Mouse (Mus musculus) E14TG2a.4 (cell line): Measurements from ENCODE around the gene Stil.
"Not testable (repeated sequence)": the region's sequence is repeated elsewhere in the genome, so short reads cannot be mapped to it uniquely, and the experiment has no call there.

Experiments
- H3K27me3 ChIP-seq: 2 replicates; pipeline ENCODE4 v1.6.1; 2014; ENCODE audit warnings: low read length, control low read depth; ENCODE audit not compliant: insufficient read depth
- H3K36me3 ChIP-seq: 2 replicates; pipeline ENCODE4 v1.6.1; 2014; ENCODE audit warnings: low read length, control low read depth; ENCODE audit not compliant: insufficient read depth
- H3K4me1 ChIP-seq: replicated peaks from 2 replicates; pipeline ENCODE4 v1.6.1; 2014; ENCODE audit warnings: low read depth, low read length, control low read depth
- H3K4me3 ChIP-seq: replicated peaks from 2 replicates; pipeline ENCODE4 v1.5.1; 2014; ENCODE audit warnings: mild to moderate bottlenecking, low read length
- H3K9me3 ChIP-seq: 2 replicates; pipeline ENCODE4 v1.6.1; 2014; ENCODE audit warnings: low read length, control low read depth
- CTCF ChIP-seq: conservative IDR thresholded peaks from 2 replicates; pipeline ENCODE4 v1.5.1; 2014; ENCODE audit warnings: low read length
- NANOG ChIP-seq: IDR thresholded peaks from 2 replicates; pipeline ENCODE4 v1.6.1; 2014; ENCODE audit warnings: borderline replicate concordance, low read length, mixed read lengths
- POU5F1 ChIP-seq: IDR thresholded peaks from 2 replicates; pipeline ENCODE4 v1.6.1; 2014; ENCODE audit warnings: low read length, borderline replicate concordance

Stil gene

DNA sequence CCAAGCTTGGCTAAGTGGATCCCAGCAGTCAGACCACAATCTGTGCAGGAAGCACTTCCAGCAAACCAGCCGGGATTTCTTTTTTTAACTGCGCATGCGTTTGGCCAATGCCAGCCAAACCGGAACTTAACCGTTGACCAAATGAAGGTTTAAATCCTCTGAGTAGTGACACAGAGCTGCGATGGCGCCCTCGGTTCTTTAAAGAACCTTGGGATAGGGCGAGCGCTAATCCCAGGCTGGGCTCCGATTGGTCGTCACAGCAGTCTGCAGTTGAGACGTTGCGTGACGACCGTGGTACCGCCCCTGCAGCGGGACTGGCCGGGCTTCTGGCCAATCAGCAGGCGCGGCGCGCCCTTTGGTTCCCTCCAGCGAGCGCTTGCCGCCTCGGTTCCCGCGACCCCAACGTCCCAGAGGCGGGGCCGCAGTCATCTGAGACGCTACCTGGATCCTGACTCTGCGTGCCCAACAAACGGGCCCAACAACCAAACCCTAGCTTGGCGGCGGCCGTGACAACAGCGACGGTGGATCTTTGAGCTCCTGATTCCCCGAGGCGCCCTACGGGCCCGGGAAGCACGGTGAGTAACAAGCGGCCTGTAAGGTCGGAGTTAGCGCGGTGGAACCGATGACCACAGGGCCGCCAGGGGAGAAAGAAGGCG, at the start of gene Stil:
Gene Stil (plus strand): TSS at position 387 of the 656 bp plus-strand sequence.
- Histone ChIP-seq H3K4me1 (peaks cover 21% of the 10 kb centered on the region), H3K27me3 (no peaks in the 10 kb centered on the region), H3K36me3 (peaks cover 19% of the 10 kb centered on the region), H3K9me3 (no peaks in the 10 kb centered on the region), H3K4me3 (peak within 1 kb of the TSS; percentile 87)
- TF ChIP-seq POU5F1 (no peak), NANOG (no peak; the same call in 1 of the 2 replicates), CTCF (no peak)

GRCm38 (mm10) chr4:114953172-114953571, 46.8 kb upstream of the Stil start:
- Histone ChIP-seq H3K4me3 (no peak overlapping the region), H3K36me3 (no peaks in the 10 kb centered on the region), H3K9me3 (no peaks in the 10 kb centered on the region), H3K4me1 (no peaks in the 10 kb centered on the region), H3K27me3 (peaks cover 13% of the 10 kb centered on the region)
- no peak for TF ChIP-seq NANOG
- TF ChIP-seq CTCF, result no peak
- TF ChIP-seq POU5F1, result no peak

DNA sequence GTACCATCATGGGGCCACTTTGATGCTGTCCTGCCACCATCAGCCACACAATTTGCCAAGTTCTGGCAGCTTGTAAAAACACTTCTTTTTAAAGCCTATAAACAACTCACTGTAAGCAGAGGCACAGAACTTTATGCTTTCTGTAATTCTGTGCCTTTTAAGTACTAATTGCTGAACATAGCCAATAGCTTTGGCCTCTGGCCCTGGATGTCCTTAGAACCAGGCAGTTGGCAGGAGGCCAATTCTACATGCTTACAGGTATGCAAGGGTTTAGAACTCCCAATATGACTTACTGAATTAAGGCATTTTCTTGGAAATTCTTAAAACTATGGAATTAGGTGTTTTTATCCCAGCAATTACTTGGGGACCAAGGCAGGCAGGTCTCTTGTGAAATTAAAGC, 42.6 kb upstream of the Stil start:
- peaks cover 2% of the 10 kb centered on the region; the same call in 1 of the 2 replicates for H3K4me1 ChIP-seq
- no peaks in the 10 kb centered on the region for H3K9me3 ChIP-seq
- TF ChIP-seq NANOG (no peak), POU5F1 (no peak), CTCF (no peak)
- peaks cover 8% of the 10 kb centered on the region for H3K36me3 ChIP-seq
- H3K4me3 ChIP-seq, result no peak overlapping the region
- no peaks in the 10 kb centered on the region for H3K27me3 ChIP-seq

DNA sequence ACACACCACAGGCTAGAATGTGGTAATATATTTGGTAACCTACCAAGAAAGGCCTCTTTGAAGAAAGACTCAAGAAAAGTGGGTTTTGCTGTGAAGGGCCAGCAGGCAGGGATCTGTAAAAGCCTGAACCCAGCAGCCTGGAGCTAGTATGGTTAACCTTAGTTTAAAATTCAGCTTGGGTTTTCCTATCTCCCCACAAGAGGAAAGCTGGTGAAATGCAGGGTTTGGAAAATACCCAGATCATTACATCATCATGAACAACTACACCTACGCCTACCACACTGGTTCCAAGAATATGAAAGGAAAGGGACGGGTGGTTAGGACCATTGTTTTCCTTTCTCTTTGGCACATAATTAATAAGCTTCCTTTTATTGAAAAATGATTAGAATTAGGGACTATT, 41.7 kb upstream of the Stil start:
- peaks cover 16% of the 10 kb centered on the region for H3K36me3 ChIP-seq
- H3K27me3 ChIP-seq, result no peaks in the 10 kb centered on the region
- TF ChIP-seq NANOG (no peak), POU5F1 (no peak), CTCF (no peak)
- no peak overlapping the region for H3K4me3 ChIP-seq
- no peaks in the 10 kb centered on the region for H3K9me3 ChIP-seq
- H3K4me1 ChIP-seq, result peaks cover 9% of the 10 kb centered on the region; the same call in 1 of the 2 replicates

- TF ChIP-seq POU5F1, result no peak
- no peak for TF ChIP-seq NANOG
- no peak for TF ChIP-seq CTCF
- no peaks in the 10 kb centered on the region for H3K27me3 ChIP-seq
These were observed 41.2 kb upstream of the Stil start for GRCm38 (mm10) chr4:114958786-114959185.

DNA sequence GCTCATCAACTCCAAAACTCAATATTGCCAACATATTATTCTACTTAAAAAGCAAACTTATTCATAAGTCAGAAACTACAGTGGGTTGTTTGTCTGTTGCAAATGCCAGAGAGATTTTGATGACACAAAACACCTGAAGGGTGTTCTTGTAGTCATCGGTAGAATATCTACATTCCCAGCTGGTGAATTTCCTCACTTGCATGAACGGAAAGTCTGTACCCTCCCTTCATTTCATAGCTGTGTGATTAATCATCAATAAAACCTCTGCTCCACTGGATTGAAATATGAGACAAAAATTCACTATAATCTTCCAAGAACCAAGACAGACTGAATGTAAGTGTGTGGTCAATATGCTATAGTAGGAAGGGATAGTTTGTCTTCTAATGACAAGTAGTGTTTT, 40.4 kb upstream of the Stil start:
- H3K27me3 ChIP-seq, result no peaks in the 10 kb centered on the region
- H3K4me1 ChIP-seq, result peaks cover 9% of the 10 kb centered on the region
- no peak overlapping the region for H3K4me3 ChIP-seq
- no peaks in the 10 kb centered on the region for H3K9me3 ChIP-seq
- peaks cover 21% of the 10 kb centered on the region for H3K36me3 ChIP-seq
- TF ChIP-seq CTCF (no peak), POU5F1 (no peak), NANOG (no peak)

More at GRCm38 (mm10) chr4:114958786-114959185, 41.2 kb upstream of the Stil start:
- Histone ChIP-seq H3K4me1 (peaks cover 9% of the 10 kb centered on the region; the same call in 1 of the 2 replicates), H3K36me3 (peaks cover 16% of the 10 kb centered on the region), H3K9me3 (no peaks in the 10 kb centered on the region), H3K4me3 (no peak overlapping the region)

- H3K27me3 ChIP-seq, H3K9me3 ChIP-seq, H3K4me3 ChIP-seq: not testable (repeated sequence)
- Histone ChIP-seq H3K4me1 (peaks cover 22% of the 10 kb centered on the region), H3K36me3 (peaks cover 34% of the 10 kb centered on the region)
These were observed 39.1 kb upstream of the Stil start for GRCm38 (mm10) chr4:114960881-114961280.

DNA sequence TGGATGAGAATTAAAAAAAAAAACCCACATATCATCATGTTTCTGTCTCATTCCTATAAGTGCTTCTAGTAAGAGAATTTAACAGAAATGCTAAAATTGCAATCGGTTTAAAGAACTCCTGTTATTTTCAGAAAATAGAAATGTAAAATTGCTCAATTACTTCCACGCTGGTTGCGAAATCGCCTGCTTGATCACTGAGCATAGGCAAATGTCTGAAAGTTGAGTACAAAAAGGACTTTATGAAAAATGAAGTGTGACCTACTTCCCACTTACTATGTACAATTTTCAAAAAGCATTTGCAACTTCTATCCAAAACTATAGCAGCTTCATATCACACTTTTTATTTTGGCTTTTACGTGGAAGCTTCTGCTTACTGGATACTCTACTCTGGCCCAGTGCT, 29.2 kb upstream of the Stil start:
- no peaks in the 10 kb centered on the region for H3K27me3 ChIP-seq
- peaks cover 24% of the 10 kb centered on the region for H3K36me3 ChIP-seq
- no peak overlapping the region for H3K4me3 ChIP-seq
- TF ChIP-seq CTCF, result no peak
- TF ChIP-seq NANOG, result no peak
- no peak for TF ChIP-seq POU5F1
- H3K9me3 ChIP-seq, result no peaks in the 10 kb centered on the region
- peaks cover under 1% of the 10 kb centered on the region; the same call in 1 of the 2 replicates for H3K4me1 ChIP-seq

GRCm38 (mm10) chr4:114973229-114973740, 26.7 kb upstream of the Stil start:
- Histone ChIP-seq H3K4me3 (no peak overlapping the region), H3K36me3 (peaks cover 4% of the 10 kb centered on the region), H3K27me3 (no peaks in the 10 kb centered on the region), H3K9me3 (no peaks in the 10 kb centered on the region), H3K4me1 (no peaks in the 10 kb centered on the region)
- TF ChIP-seq CTCF (no peak), NANOG (no peak), POU5F1 (no peak)
